Mouse (Mus musculus) limb, embryonic 10.5 days (tissue): Measurements from ENCODE around the gene Insl6. TPM values are rescaled to one million over a fixed set of nuclear protein-coding genes. Genes with fewer than 3 reads are reported as not detected.

Experiments used
- DNase-seq: peaks from one replicate; pipeline ENCODE4 v3.0.0-alpha.2; 2017; ENCODE audit warnings: low spot score
- H3K27ac ChIP-seq: fragments of 300-500 bp; sonication (generic); 2 replicates; pipeline ENCODE4 v1.5.1; 2016; ENCODE audit warnings: mild to moderate bottlenecking
- H3K27me3 ChIP-seq: fragments of 300-500 bp; sonication (generic); 2 replicates; pipeline ENCODE4 v1.6.1; 2016; ENCODE audit warnings: low read depth, mild to moderate bottlenecking; ENCODE audit not compliant: poor library complexity, severe bottlenecking
- H3K36me3 ChIP-seq: fragments of 300-500 bp; sonication (generic); 2 replicates; pipeline ENCODE4 v1.6.1; 2016; ENCODE audit warnings: mild to moderate bottlenecking, moderate library complexity
- H3K4me1 ChIP-seq: fragments of 300-500 bp; sonication (generic); 2 replicates; pipeline ENCODE4 v1.6.1; 2016
- H3K4me3 ChIP-seq: fragments of 300-500 bp; sonication (generic); 2 replicates; pipeline ENCODE4 v1.5.1; 2016; ENCODE audit warnings: mild to moderate bottlenecking, moderate library complexity
- H3K9me3 ChIP-seq: fragments of 300-500 bp; sonication (generic); replicated peaks from 2 replicates; pipeline ENCODE4 v1.6.1; 2016; ENCODE audit warnings: mild to moderate bottlenecking
- WGBS: fragments of 180-500 bp; shearing (Covaris S2); methylation state at CpG from one replicate; pipeline ENCODE4 v1.1.7; 2016; 5-methylcytosine and 5-hydroxymethylcytosine counted together
- polyA plus RNA-seq: library from polyadenylated mRNA; unstranded; fragments of >200 nt; fragmentation: Nextera tagmentation; extraction: Ambion mirVana; gene quantifications from 2 replicates; pipeline ENCODE4 v1.2.1, GENCODE M21; 2016

Insl6 gene
- polyA plus RNA-seq: 4.1 and 4.9 TPM in 2 replicates

DNA sequence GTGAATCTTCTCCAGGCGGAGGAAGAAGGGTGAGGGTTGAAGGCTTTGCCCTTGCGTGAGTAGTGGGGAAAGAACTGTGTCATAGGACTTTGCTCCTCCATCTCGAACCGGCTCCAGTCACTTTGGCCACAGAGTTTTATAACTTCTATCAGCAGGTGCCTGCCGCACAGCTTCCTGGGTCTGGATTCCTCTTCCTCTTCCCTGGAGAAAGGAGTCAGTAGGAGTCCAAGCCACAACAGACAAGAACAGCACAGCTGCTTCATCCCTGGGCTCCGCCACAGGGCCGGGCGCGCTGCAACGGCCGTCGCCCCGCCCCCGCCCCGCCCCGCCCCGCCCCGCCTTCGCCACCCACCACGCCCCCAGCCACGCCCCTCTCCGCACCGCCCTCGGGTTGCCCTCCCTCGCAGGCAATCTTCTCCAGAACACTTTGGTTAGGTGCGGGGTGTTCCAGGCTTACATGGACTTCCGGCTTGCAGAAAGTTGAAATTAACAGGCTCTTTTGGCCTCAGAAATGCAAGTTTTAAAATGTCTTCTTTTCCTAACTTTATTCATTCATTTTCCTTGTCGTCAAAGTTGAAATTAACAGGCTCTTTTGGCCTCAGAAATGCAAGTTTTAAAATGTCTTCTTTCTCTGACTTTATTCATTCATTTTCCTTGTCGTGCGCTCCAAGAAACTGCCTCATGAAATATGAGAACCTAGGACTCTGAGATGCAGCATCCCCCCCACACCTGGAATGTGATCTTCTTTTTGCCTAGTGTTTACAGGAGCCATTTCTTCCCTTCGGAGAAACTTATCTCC, at the start of gene Insl6:
TSS of gene Insl6 (minus strand) at position 304 of the 799 bp plus-strand sequence.
- Histone ChIP-seq H3K27me3 (peaks cover 8% of the 10 kb centered on the region; the same call in 1 of the 2 replicates), H3K4me1 (peaks cover 11% of the 10 kb centered on the region), H3K4me3 (peak within 1 kb of the TSS; percentile 51), H3K36me3 (no peaks in the 10 kb centered on the region), H3K27ac (peak within 1 kb of the TSS; percentile 25; the same call in 1 of the 2 replicates), H3K9me3 (no peaks in the 10 kb centered on the region)
- WGBS: 5% methylated on average over 31 of the region's 31 CpGs
- peak; percentile 90 for DNase-seq

DNA sequence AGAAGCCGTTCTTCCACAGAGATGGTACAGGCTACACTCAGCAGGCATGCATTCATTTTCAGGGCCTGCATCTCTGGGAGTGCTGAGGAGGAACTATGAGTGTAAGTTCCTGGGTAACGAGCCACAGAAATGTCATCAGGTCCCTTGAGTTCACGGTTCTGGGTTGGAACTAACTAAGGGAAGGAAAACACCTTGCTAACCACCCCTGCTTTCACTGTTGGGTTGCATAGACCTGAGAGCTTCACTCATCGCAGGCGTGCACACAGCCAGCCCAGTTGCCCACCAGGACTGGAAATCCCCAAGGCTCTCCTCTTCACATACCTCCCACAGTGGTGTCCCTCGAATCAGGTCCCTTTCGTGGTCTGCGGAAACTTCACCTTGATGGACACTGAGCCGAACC, 49.8 kb upstream of the Insl6 start:
- DNase-seq: no peak
- Histone ChIP-seq H3K9me3 (no peaks in the 10 kb centered on the region), H3K4me3 (no peak overlapping the region), H3K4me1 (no peaks in the 10 kb centered on the region), H3K36me3 (no peaks in the 10 kb centered on the region), H3K27me3 (no peaks in the 10 kb centered on the region), H3K27ac (no peak overlapping the region)
- 89% methylated on average over 9 of the region's 9 CpGs for WGBS

DNA sequence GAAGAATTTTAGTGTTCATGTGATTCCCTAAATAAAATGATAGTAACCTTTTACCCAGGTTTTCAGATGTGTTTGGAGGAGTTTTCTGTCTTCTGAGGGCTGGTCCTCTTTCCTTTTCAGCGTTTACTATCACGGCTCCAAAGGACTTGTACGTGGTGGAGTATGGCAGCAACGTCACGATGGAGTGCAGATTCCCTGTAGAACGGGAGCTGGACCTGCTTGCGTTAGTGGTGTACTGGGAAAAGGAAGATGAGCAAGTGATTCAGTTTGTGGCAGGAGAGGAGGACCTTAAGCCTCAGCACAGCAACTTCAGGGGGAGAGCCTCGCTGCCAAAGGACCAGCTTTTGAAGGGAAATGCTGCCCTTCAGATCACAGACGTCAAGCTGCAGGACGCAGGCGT, 48.3 kb upstream of the Insl6 start:
- Histone ChIP-seq H3K27ac (no peak overlapping the region), H3K27me3 (peaks cover 4% of the 10 kb centered on the region; the same call in 1 of the 2 replicates), H3K36me3 (no peaks in the 10 kb centered on the region), H3K4me1 (no peaks in the 10 kb centered on the region), H3K4me3 (peak overlapping the region; percentile 25; the same call in 1 of the 2 replicates), H3K9me3 (no peaks in the 10 kb centered on the region)
- DNase-seq: no peak
- 42% methylated on average over 11 of the region's 11 CpGs for WGBS

DNA sequence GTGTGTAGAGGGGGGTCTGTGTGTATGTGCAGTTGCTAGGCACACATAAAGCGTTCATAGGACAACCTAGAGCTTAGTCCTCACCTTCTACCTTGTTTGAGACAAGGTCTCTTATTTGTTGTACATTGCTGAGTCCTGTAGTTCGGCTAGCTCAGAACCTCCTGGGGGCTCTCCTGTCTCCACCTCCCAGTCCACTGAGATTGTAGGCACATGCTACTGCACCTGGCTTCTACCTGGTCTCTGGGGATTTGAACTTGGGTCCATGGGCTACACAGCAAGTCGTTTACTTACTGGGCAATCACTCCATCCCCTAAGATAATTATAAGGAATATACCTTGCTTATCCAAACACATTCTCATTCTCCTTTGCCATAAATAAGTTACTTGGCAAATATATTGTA, 47.5 kb upstream of the Insl6 start:
- H3K27me3 ChIP-seq: peaks cover 12% of the 10 kb centered on the region; the same call in 1 of the 2 replicates
- H3K9me3 ChIP-seq: no peaks in the 10 kb centered on the region
- no peak overlapping the region for H3K27ac ChIP-seq
- WGBS: 93% methylated on average over 3 of the region's 3 CpGs
- DNase-seq: no peak
- H3K36me3 ChIP-seq: no peaks in the 10 kb centered on the region
- no peaks in the 10 kb centered on the region for H3K4me1 ChIP-seq
- no peak overlapping the region for H3K4me3 ChIP-seq

DNA sequence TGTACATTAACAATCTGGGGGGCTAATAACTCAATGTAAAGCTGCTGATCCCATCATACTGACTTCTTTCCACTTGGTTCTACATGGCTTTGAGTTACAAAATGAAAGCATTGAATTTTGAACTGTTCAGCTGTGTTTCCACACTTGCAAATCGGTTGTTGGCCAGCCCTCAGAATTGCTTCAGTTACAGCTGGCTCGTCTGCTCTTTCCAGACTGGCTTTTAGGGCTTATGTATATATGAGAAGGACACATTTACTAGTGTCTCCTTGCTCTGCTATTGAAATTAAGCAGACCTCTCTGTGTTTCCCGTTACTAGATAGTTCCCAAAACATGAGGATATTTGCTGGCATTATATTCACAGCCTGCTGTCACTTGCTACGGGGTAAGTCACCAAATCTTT, 47.0 kb upstream of the Insl6 start:
- H3K9me3 ChIP-seq: no peaks in the 10 kb centered on the region
- peaks cover 17% of the 10 kb centered on the region; the same call in 1 of the 2 replicates for H3K27me3 ChIP-seq
- DNase-seq: no peak
- no peak overlapping the region for H3K4me3 ChIP-seq
- peaks cover 4% of the 10 kb centered on the region for H3K4me1 ChIP-seq
- H3K27ac ChIP-seq: no peak overlapping the region
- no peaks in the 10 kb centered on the region for H3K36me3 ChIP-seq
- 81% methylated on average over 4 of the region's 4 CpGs for WGBS

DNA sequence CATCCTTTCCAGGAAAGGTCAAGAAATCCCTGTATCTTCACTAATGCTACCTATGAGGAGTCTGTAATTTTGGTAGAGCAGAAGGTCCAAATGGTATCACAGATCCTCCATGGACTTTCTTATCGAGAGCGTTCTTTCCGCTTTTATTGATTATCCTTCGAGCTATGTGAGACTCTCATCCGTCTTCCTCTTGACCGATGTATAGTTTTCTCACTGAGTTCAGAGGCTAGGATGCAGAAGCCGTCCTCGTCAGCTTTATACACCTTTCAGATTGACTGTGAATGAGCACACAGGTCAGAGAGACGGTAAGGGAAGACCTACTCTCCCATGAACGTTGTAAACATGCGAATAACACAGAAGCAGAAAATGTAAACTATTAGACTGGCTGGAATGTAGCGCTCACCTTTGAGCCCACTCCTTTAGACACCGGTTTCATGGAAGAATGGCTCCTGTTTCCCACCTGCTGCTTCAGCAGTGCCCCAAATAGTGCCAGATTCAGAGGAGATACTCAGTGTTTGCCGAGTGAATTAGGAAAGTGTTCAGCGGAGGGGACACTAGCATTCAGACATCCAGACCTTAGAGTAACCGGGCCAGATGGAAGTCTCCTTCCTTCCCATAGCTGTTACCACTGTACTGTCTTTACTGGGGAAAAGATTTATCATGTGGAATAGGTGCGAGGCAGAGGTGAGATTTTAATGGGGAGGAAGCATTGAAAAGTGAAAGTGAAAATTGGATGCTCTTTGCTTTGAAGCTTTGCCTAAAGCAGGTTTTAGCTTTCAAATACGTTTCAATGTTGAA, 46.3 kb upstream of the Insl6 start:
- DNase-seq: no peak
- 84% methylated on average over 18 of the region's 18 CpGs for WGBS
- no peaks in the 10 kb centered on the region for H3K9me3 ChIP-seq
- peaks cover 20% of the 10 kb centered on the region; the same call in 1 of the 2 replicates for H3K27me3 ChIP-seq
- peaks cover 6% of the 10 kb centered on the region for H3K4me1 ChIP-seq
- no peaks in the 10 kb centered on the region for H3K36me3 ChIP-seq
- no peak overlapping the region for H3K27ac ChIP-seq
- no peak overlapping the region for H3K4me3 ChIP-seq

DNA sequence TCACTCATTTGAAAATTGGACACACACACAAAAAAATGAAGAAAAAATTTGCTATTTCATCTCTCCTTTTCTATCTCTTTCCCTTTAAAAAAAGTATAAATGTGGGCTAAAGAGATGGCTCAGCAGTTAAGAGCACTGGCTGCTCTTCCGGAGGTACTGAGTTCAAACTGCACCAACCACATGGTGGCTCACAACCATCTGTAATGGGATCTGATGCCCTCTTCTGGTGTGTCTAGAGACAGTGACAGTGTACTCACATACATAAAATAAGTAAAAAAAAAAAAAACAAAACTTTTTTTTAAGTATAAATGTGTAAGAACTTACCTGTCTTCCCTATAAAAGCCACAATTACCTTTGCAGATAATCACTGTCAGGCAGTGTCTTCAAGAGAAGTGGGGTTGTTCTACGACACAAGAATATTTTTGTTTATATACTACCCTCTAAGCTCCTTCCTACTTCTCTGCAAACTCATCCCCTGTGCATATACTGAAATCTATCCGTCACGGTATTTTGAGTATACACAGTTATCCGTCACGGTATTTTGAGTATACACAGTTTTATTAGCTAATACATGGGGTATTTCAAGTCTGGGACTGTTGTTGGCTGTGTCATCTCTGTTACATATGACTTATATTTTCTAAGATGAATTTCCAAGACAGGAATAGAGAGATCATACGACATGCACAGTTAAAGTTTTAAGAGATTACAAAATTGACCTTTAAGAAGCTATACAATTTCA, 45.6 kb upstream of the Insl6 start:
- Histone ChIP-seq H3K27me3 (peaks cover 28% of the 10 kb centered on the region; the same call in 1 of the 2 replicates), H3K4me1 (peaks cover 6% of the 10 kb centered on the region), H3K27ac (no peak overlapping the region), H3K4me3 (no peak overlapping the region), H3K36me3 (no peaks in the 10 kb centered on the region), H3K9me3 (no peaks in the 10 kb centered on the region)
- 92% methylated on average over 7 of the region's 7 CpGs for WGBS
- DNase-seq: no peak

DNA sequence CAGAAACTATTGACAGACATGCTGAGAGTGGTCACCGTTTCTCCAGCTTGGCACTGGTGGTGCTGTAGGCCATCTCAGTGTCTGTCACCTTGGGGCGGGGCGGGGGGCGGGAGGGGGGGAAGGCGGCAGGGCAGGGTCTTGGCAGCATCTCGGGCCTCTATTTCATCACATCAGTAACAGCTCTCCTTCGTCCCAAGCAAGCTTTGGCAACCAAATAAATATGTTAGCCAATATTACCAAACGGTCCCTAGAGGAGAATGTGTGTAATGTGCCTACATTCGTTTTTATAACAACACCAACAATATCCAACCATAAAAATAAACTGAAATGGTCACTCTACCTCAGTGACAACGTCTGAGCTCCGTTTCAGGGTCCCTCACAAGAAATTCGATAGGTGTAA, 45.0 kb upstream of the Insl6 start:
- H3K27ac ChIP-seq: no peak overlapping the region
- H3K4me1 ChIP-seq: peaks cover 6% of the 10 kb centered on the region
- 75% methylated on average over 12 of the region's 12 CpGs for WGBS
- no peaks in the 10 kb centered on the region for H3K36me3 ChIP-seq
- H3K9me3 ChIP-seq: no peaks in the 10 kb centered on the region
- no peak for DNase-seq
- peaks cover 28% of the 10 kb centered on the region; the same call in 1 of the 2 replicates for H3K27me3 ChIP-seq
- H3K4me3 ChIP-seq: no peak overlapping the region

DNA sequence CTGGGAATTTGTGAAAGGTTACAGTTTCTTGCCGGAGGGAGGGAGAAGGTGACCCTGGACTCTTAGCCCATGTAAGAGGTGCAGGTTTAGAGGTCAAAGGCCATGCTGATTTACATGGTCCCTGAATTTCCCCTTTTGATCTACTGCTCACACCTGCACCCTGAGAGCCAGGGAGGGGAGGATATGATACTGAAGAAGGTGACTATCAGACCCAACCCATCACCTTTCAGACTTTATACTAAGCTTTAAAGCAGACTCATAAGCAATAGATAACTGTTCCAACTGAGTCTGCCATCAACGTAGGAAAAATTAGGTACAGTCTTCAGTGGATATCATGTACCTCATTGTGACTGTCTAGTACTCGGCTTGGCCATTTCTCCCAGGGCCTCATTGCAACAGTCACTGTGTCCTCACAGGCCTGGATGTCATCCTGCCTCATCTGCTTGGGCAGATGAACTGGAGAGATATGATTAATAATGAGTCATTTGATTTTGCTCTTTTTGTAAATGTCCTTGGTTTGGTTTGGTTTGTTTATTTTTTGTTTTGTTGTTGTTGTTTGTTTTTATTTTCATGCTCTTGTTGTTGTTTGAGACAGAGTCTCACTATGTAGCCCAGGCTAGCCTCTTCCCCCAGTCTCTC, 43.6 kb upstream of the Insl6 start:
- DNase-seq: no peak
- Histone ChIP-seq H3K9me3 (no peaks in the 10 kb centered on the region), H3K27ac (no peak overlapping the region), H3K4me3 (no peak overlapping the region), H3K27me3 (peaks cover 35% of the 10 kb centered on the region; the same call in 1 of the 2 replicates), H3K4me1 (peaks cover 6% of the 10 kb centered on the region), H3K36me3 (no peaks in the 10 kb centered on the region)
- WGBS: 86% methylated on average over 3 of the region's 3 CpGs

DNA sequence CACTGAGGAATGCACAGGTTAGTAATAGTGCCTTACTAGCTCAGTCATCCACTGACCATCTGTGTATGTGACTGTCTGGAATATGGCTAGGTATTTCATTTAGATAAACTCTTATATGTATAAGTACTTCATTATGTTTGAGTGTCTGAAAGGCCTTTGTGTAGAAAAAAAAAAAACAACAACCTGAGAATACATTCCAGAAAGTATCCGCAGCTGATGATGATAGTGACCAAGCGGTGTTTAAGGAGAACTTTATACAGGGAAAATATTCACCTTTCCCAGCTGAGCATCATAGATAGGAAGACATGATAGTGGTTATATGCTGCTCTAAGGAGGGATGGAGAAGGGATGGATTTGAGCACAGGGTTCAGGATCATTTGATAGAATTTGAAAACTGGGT, 42.9 kb upstream of the Insl6 start:
- 90% methylated on average over 2 of the region's 2 CpGs for WGBS
- Histone ChIP-seq H3K9me3 (no peaks in the 10 kb centered on the region), H3K4me3 (no peak overlapping the region), H3K27ac (no peak overlapping the region), H3K27me3 (peaks cover 35% of the 10 kb centered on the region; the same call in 1 of the 2 replicates), H3K4me1 (peaks cover 6% of the 10 kb centered on the region), H3K36me3 (no peaks in the 10 kb centered on the region)
- no peak for DNase-seq

DNA sequence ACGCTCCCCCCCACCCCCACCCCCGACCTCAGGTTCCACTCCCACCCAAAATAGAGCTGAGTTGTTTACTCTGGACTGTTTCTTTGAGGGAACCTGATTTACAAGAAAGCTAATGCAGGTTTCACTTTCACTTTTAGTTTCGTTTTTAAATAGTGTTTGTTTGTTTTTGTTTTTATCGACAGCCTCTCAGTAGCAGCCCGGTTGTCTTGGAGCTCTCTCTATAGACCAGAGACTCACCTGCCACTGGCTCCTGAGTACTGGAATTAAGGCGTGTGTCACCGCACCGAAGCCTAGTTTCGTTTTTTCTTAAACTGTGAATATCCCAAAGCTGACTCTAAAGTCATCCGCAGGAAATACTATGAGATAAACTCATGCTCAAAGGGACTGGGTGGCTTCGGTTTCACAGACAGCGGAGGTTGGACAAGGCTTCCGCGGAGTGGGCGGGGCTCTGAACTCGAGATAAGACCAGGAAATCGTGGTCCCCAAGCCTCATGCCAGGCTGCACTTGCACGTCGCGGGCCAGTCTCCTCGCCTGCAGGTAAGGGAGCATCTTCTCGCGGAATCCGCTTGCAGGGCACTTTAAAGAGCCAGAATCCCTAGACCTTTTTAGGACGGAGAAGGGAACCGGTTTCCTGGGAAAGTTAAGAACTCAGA, 41.9 kb upstream of the Insl6 start, which contains the start of the genes Plgrkt and Cd274:
TSS of gene Plgrkt (minus strand) at position 422 of the 654 bp plus-strand sequence.
TSS of gene Cd274 (plus strand) at position 487 of the 654 bp plus-strand sequence.
- Histone ChIP-seq H3K27ac (no peak within 1 kb of the TSS), H3K4me3 (peak within 1 kb of the TSS; percentile 55), H3K36me3 (no peaks in the 10 kb centered on the region), H3K4me1 (peaks cover 9% of the 10 kb centered on the region), H3K9me3 (no peaks in the 10 kb centered on the region), H3K27me3 (peaks cover 35% of the 10 kb centered on the region; the same call in 1 of the 2 replicates)
- 3% methylated on average over 26 of the region's 26 CpGs for WGBS
- DNase-seq: peak; percentile 51
